Mouse (Mus musculus) lung, embryonic 16.5 days (tissue): ENCODE results near the gene Sap30l. TPM values are rescaled to one million over a fixed set of nuclear protein-coding genes. Genes with fewer than 3 reads are reported as not detected.
A peak's percentile ranks its signal among the peaks of the same experiment; 100 is the strongest.
"Not testable (repeated sequence)": the region's sequence is repeated elsewhere in the genome, so short reads cannot be mapped to it uniquely, and the experiment has no call there.

Experiments used
- ATAC-seq: fragments of 200-750 bp; cut with Nextera tagmentation; 2 replicates; pipeline ENCODE4 v1.8.0; 2017; ENCODE audit warnings: low read depth, mild to moderate bottlenecking, moderate library complexity
- H3K27ac ChIP-seq: fragments of 300-500 bp; sonication (generic); 2 replicates; pipeline ENCODE4 v1.5.1; 2014; ENCODE audit warnings: mild to moderate bottlenecking, control low read depth, low read length
- H3K27me3 ChIP-seq: fragments of 300-500 bp; sonication (generic); 2 replicates; pipeline ENCODE4 v1.6.1; 2014; ENCODE audit warnings: low read depth, low read length, mixed read lengths; ENCODE audit not compliant: control insufficient read depth, insufficient read depth
- H3K36me3 ChIP-seq: fragments of 300-500 bp; sonication (generic); 2 replicates; pipeline ENCODE4 v1.6.1; 2014; ENCODE audit warnings: low read length; ENCODE audit not compliant: control insufficient read depth, insufficient read depth
- H3K4me1 ChIP-seq: fragments of 300-500 bp; sonication (generic); replicated peaks from 2 replicates; pipeline ENCODE4 v1.6.1; 2014; ENCODE audit warnings: low read length, mixed read lengths; ENCODE audit not compliant: control insufficient read depth, insufficient read depth
- H3K4me2 ChIP-seq: fragments of 300-500 bp; sonication (generic); 2 replicates; pipeline ENCODE4 v1.6.1; 2014; ENCODE audit warnings: low read depth, low read length, control low read depth
- H3K4me3 ChIP-seq: fragments of 300-500 bp; sonication (generic); 2 replicates; pipeline ENCODE4 v1.5.1; 2014; ENCODE audit warnings: mild to moderate bottlenecking, low read length, control low read depth
- H3K9ac ChIP-seq: fragments of 300-500 bp; sonication (generic); 2 replicates; pipeline ENCODE4 v1.6.1; 2014; ENCODE audit warnings: low read length, control low read depth
- H3K9me3 ChIP-seq: fragments of 300-500 bp; sonication (generic); 2 replicates; pipeline ENCODE4 v1.6.1; 2016; ENCODE audit warnings: low read length; ENCODE audit not compliant: control insufficient read depth
- WGBS: fragments of 180-500 bp; shearing (Covaris S2); extraction: QIAGEN DNeasy Blood & Tissue Kit; methylation state at CpG from one replicate; pipeline ENCODE4 v1.1.7; 2014; 5-methylcytosine and 5-hydroxymethylcytosine counted together
- polyA plus RNA-seq: library from polyadenylated mRNA; unstranded; fragments of >200 nt; fragmentation: Nextera tagmentation; extraction: Ambion mirVana; gene quantifications from 2 replicates; pipeline ENCODE4 v1.2.1, GENCODE M21; 2015

Sap30l gene
- polyA plus RNA-seq, 1 experiment from 2014 or later = 6.1 TPM

DNA sequence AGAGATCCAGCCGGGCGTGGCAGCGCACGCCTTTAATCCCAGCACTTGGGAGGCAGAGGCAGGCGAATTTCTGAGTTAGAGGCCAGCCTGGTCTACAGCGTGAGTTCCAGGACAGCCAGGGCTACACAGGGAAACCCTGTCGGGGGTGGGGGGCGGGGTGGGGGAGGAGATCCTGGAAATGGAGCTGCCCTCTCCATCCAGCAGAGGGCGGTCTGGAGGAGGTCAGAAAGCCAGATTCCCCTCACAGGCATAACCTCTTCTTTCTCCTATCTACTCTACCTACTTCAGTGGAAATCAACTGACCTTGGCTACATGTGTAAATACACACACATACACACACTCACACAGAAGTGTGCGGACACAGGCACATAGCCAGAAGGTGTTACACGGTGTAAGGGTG lies 23.8 kb downstream of the Sap30l start:
- ATAC-seq, H3K27ac ChIP-seq, H3K9ac ChIP-seq, H3K4me2 ChIP-seq, H3K36me3 ChIP-seq, H3K4me1 ChIP-seq, H3K9me3 ChIP-seq, H3K4me3 ChIP-seq: not testable (repeated sequence)
- H3K27me3 ChIP-seq = peaks cover 62% of the 10 kb centered on the region
- WGBS = 37% methylated on average over 11 of the region's 11 CpGs

- no peak for ATAC-seq
- Histone ChIP-seq H3K4me1 (peaks cover 5% of the 10 kb centered on the region), H3K9ac (no peak overlapping the region), H3K27ac (no peak overlapping the region), H3K27me3 (peaks cover 82% of the 10 kb centered on the region), H3K9me3 (no peaks in the 10 kb centered on the region), H3K36me3 (no peaks in the 10 kb centered on the region), H3K4me3 (peak overlapping the region; percentile 38), H3K4me2 (peak overlapping the region; percentile 57)
- 1% methylated on average over 41 of the region's 41 CpGs for WGBS
Observed at GRCm38 (mm10) chr11:57827048-57827914, 25.8 kb downstream of the Sap30l start.

DNA sequence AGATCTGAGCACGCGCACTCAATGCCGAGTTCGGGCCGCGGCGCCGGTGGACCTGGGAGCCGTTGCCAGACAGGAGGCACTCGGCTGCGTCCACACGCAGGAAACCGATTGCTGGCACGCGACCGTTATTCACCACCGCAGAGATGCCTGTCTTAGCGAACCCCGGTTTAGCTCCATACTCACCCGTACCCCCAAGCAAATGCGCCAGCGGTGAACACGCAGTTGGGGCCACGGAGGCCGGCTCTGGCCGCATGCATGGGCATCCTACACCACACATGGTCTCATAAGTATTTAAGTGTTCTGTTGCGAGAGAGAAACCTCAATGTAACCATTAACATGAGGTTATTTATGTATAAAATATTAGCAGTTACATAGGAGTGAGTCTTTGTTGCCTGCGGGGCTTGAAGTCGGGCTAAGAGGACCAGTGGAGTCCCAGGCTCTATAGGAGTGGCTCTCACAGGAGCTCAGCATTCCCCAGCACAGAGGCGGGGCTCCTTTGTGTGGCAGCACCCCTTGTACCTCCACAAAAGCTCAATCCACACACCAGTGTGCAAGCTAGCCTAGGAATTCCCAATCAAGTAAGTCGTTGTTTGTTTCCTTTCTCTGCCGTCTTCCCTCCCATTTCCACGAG lies 26.6 kb downstream of the Sap30l start:
- H3K4me1 ChIP-seq = peaks cover 5% of the 10 kb centered on the region
- ATAC-seq = 0 out of 2 replicates have a peak, but pooled peaks have one; percentile 41
- H3K4me2 ChIP-seq = peak overlapping the region; percentile 57
- H3K27ac ChIP-seq = no peak overlapping the region
- H3K9me3 ChIP-seq = no peaks in the 10 kb centered on the region
- no peak overlapping the region for H3K9ac ChIP-seq
- 1% methylated on average over 33 of the region's 33 CpGs for WGBS
- peaks cover 89% of the 10 kb centered on the region for H3K27me3 ChIP-seq
- H3K4me3 ChIP-seq = peak overlapping the region; percentile 38
- no peaks in the 10 kb centered on the region for H3K36me3 ChIP-seq

GRCm38 (mm10) chr11:57828955-57829870 lies 27.8 kb downstream of the Sap30l start:
- H3K4me3 ChIP-seq = no peak overlapping the region
- peaks cover 94% of the 10 kb centered on the region for H3K27me3 ChIP-seq
- no peak overlapping the region for H3K4me2 ChIP-seq
- H3K36me3 ChIP-seq = no peaks in the 10 kb centered on the region
- no peak overlapping the region for H3K27ac ChIP-seq
- peaks cover 5% of the 10 kb centered on the region for H3K4me1 ChIP-seq
- ATAC-seq = no peak
- no peak overlapping the region for H3K9ac ChIP-seq
- WGBS = 5% methylated on average over 53 of the region's 53 CpGs
- no peaks in the 10 kb centered on the region for H3K9me3 ChIP-seq

DNA sequence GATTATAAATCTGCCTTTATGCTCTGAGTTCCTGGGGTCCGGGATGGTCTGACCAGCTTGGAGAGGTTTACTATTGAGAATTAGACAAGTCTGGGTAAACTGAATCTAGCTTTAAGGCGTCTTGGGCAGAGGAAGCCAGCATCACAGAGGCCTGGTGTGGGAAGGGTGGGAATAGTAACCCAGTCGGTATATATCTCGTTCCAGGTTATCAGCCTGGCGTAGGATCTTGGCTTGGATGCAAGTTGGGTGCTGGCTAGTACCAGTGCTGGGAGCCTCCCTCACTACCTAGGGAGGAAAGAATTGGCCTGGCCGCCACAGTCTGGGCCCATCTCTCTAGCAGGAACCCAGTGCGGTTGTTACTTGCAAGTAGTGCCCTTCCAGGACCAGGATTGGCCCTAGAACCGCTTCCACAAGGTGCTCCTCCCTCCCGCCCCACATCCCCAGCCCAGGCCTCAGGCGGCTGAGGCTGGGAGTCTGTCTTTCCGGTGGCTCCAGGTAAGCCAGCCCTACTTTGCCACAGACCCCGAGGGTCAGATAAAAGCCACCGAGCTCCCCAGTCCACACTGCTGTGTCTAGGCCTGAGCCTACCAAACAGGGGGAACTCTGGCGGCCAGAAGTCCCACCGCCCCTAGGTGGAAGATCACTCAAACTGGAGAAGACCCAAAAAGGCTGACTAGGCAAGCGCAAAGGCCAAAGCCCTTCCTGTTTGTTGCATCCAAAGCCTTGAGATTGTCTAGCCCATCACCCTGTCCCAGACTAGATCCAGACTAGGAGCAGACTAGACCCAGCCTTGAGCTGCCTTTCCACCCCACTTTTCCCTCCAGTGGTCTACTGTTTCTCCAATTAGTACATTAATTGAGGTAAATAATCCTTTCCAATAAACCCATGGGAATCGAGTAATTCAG lies 28.7 kb downstream of the Sap30l start:
- ATAC-seq = no peak
- Histone ChIP-seq H3K9me3 (no peaks in the 10 kb centered on the region), H3K27ac (no peak overlapping the region), H3K4me3 (no peak overlapping the region), H3K4me1 (peaks cover 5% of the 10 kb centered on the region), H3K9ac (no peak overlapping the region), H3K27me3 (peaks cover 96% of the 10 kb centered on the region), H3K36me3 (no peaks in the 10 kb centered on the region), H3K4me2 (no peak overlapping the region)
- 38% methylated on average over 17 of the region's 17 CpGs for WGBS

GRCm38 (mm10) chr11:57831281-57831781 lies 29.9 kb downstream of the Sap30l start:
- no peak overlapping the region for H3K4me3 ChIP-seq
- H3K36me3 ChIP-seq = no peaks in the 10 kb centered on the region
- no peak overlapping the region for H3K9ac ChIP-seq

GRCm38 (mm10) chr11:57831861-57832260 lies 30.4 kb downstream of the Sap30l start:
- no peak overlapping the region for H3K27ac ChIP-seq
- H3K27me3 ChIP-seq = peaks cover 98% of the 10 kb centered on the region
- no peak overlapping the region for H3K4me2 ChIP-seq
- no peaks in the 10 kb centered on the region for H3K36me3 ChIP-seq
- H3K4me1 ChIP-seq = peaks cover 5% of the 10 kb centered on the region
- H3K9ac ChIP-seq = no peak overlapping the region
- H3K4me3 ChIP-seq = no peak overlapping the region
- no peak for ATAC-seq
- H3K9me3 ChIP-seq = no peaks in the 10 kb centered on the region
- WGBS = 19% methylated on average over 16 of the region's 16 CpGs

More at GRCm38 (mm10) chr11:57831281-57831781, 29.9 kb downstream of the Sap30l start:
- no peaks in the 10 kb centered on the region for H3K9me3 ChIP-seq
- WGBS = 11% methylated on average over 31 of the region's 31 CpGs
- no peak overlapping the region for H3K27ac ChIP-seq
- H3K27me3 ChIP-seq = peaks cover 98% of the 10 kb centered on the region
- H3K4me1 ChIP-seq = peaks cover 5% of the 10 kb centered on the region
- no peak for ATAC-seq
- no peak overlapping the region for H3K4me2 ChIP-seq

GRCm38 (mm10) chr11:57832552-57833201 lies 31.2 kb downstream of the Sap30l start, which contains the start of gene Hand1:
Gene Hand1, minus strand, starts transcription at chr11:57832818.
- whole genome bisulfite sequencing = 11% methylated on average over 23 of the region's 23 CpGs
- Histone ChIP-seq H3K27me3 (peaks cover 98% of the 10 kb centered on the region), H3K4me2 (no peak within 1 kb of the TSS), H3K9ac (no peak within 1 kb of the TSS), H3K36me3 (no peaks in the 10 kb centered on the region), H3K27ac (no peak within 1 kb of the TSS), H3K9me3 (no peaks in the 10 kb centered on the region), H3K4me1 (peaks cover under 1% of the 10 kb centered on the region), H3K4me3 (no peak within 1 kb of the TSS)
- no peak for ATAC-seq
